Mouse (Mus musculus) olfactory bulb, adult 2 months (tissue): ENCODE results near the gene Cacna1c. TPM values are rescaled to one million over a fixed set of nuclear protein-coding genes. Genes with fewer than 3 reads are reported as not detected.

ENCODE experiments used
- H3K27ac ChIP-seq: fragments of 200-500 bp; 2 replicates; pipeline ENCODE4 v1.5.1; 2012; ENCODE audit warnings: low read depth, low read length; ENCODE audit not compliant: insufficient read depth
- H3K4me1 ChIP-seq: fragments of 200-500 bp; 2 replicates; pipeline ENCODE4 v1.6.1; 2012; ENCODE audit warnings: low read length; ENCODE audit not compliant: control insufficient read depth, insufficient read depth
- H3K4me3 ChIP-seq: fragments of 200-500 bp; 2 replicates; pipeline ENCODE4 v1.5.1; 2012; ENCODE audit warnings: mild to moderate bottlenecking, low read depth, low read length, moderate library complexity; ENCODE audit not compliant: insufficient read depth
- CTCF ChIP-seq: fragments of 200-500 bp; IDR thresholded peaks from 2 replicates; pipeline ENCODE4 v1.5.1; 2012; ENCODE audit warnings: low read depth, mild to moderate bottlenecking, low read length, moderate library complexity; ENCODE audit not compliant: insufficient read depth
- POLR2A ChIP-seq: fragments of 200-500 bp; IDR thresholded peaks from 2 replicates; pipeline ENCODE4 v1.6.1; 2012; ENCODE audit warnings: mild to moderate bottlenecking, low read depth, low read length, moderate library complexity; ENCODE audit not compliant: insufficient read depth
- WGBS: fragments of 180-500 bp; shearing (Covaris S2); methylation state at CpG from one replicate; pipeline ENCODE4 v1.1.7; 2018; 5-methylcytosine and 5-hydroxymethylcytosine counted together
- polyA plus RNA-seq: library from polyadenylated mRNA; stranded (reverse); fragments of >200 nt; gene quantifications from 2 replicates; pipeline ENCODE4 v1.2.4, GENCODE M21; 2012; ENCODE audit warnings: low replicate concordance; ENCODE audit not compliant: missing spikeins, insufficient read depth, insufficient read length

Cacna1c gene
- polyA plus RNA-seq, 1 experiment = 35.8 TPM

DNA sequence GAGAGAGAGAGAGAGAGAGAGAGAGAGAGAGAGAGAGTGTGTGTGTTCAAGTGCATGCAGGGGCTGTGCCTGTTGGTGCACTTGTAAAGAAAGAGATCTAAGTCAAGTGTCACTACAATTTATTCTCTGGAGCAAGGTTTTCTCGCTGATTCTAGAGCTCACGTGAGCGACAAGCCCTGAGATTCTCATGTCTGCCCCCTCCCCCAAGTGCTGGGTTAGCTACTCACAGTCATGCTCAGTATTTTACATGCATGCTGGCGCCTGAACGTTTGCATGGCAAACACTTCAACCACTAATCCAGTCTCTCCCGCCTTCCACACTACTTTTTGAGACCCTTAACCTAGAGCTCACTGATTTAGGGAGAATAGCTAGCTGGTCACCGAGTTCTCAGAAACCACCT lies 99.7 kb downstream of the Cacna1c start:
- Histone ChIP-seq H3K4me1 (peaks cover 31% of the 10 kb centered on the region), H3K27ac (no peak overlapping the region), H3K4me3 (no peak overlapping the region)
- 54% methylated on average over 7 of the region's 7 CpGs for WGBS
- TF ChIP-seq POLR2A = no peak
- no peak for TF ChIP-seq CTCF

DNA sequence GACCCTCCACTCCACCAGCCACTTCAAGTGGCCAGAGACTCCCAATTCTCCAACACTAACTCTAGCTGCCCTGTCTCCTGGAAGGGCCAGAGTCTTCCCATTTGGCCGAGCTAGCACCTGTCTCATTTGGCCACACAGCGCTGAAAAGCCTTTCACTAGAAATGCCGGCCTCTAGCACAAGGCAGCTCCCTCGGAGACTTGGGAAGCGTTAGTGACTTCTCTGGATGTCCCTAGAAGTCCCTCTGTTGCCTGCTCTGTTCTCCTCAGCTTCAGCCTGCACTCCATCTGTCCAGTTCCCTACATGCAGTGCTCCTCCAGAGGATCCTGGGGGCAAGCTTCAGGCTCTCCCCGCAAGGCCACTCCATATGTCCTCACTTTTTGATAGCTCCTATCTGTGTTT lies 101.1 kb downstream of the Cacna1c start:
- no peak overlapping the region for H3K4me3 ChIP-seq
- peaks cover 31% of the 10 kb centered on the region for H3K4me1 ChIP-seq
- H3K27ac ChIP-seq = no peak overlapping the region
- TF ChIP-seq CTCF (no peak), POLR2A (no peak)
- WGBS = 76% methylated on average over 6 of the region's 6 CpGs

DNA sequence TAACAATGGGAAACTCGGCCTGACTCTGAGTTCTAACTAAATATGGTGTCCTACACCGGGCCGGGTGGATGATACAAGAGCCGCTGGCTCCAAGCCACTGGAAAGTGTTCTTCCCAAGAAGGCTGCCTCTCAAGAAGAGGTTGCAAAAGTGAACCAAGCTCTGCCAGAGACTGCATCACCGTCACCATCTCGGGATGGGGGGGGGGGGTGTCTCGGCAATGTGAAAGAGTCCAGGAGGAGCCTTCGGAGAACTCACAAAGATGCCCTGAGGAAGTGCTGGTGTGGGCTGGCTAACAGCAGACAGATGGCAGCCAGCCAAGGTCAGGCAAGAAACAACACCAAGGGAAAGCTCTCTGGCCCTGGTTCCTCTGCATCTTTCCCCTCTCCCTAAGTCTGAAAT lies 107.0 kb downstream of the Cacna1c start:
- Histone ChIP-seq H3K27ac (no peak overlapping the region), H3K4me1 (peaks cover 40% of the 10 kb centered on the region), H3K4me3 (no peak overlapping the region)
- WGBS = 27% methylated on average over 8 of the region's 8 CpGs
- TF ChIP-seq POLR2A (no peak), CTCF (no peak)

GRCm38 (mm10) chr6:119088381-119088780 lies 107.8 kb downstream of the Cacna1c start:
- peak overlapping the region; percentile 45 for H3K27ac ChIP-seq
- H3K4me1 ChIP-seq = peaks cover 41% of the 10 kb centered on the region
- TF ChIP-seq CTCF (no peak), POLR2A (no peak)
- 56% methylated on average over 8 of the region's 8 CpGs for WGBS
- H3K4me3 ChIP-seq = no peak overlapping the region

DNA sequence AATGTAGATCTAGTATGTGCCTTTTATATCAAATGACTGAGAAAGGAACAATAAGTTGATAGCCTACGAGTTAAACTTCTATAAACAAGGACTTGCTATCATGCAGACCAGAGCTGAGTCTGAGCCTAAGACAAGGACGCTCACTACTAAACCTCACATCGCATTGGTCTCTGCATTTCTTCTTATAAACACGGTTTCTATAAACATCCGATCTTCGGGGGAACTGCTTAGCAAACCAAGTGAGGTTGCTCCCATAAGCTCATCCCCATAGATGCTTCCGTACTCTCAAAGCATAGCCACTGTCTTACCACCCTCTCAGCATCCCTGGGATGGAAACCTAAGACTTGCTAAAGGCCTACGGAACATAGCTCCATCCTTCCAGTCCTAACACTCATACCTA lies 108.3 kb downstream of the Cacna1c start:
- peak overlapping the region; percentile 45 for H3K27ac ChIP-seq
- peaks cover 43% of the 10 kb centered on the region for H3K4me1 ChIP-seq
- WGBS = 59% methylated on average over 8 of the region's 8 CpGs
- TF ChIP-seq POLR2A = no peak
- TF ChIP-seq CTCF = no peak
- no peak overlapping the region for H3K4me3 ChIP-seq

DNA sequence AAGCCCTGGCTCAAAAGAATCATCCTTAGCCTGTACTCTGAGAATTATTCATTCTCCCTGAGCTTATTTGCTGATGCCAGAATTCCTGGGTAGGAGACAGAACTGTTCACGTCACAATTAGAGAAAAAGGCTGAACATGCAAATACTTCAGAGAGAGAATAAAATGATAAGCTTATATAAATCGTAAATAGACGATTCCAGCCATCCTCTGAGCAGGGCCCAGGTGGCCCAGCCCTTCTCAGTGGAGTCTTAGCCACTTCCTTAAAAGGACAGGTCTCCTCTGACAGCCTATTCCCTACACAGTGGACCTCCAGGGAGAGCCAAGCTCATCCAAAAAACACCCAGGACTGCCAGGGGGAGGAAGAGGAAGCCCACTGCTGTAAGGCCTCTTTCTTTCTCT lies 110.4 kb downstream of the Cacna1c start:
- 43% methylated on average over 3 of the region's 3 CpGs for WGBS
- Histone ChIP-seq H3K4me1 (peaks cover 43% of the 10 kb centered on the region), H3K4me3 (no peak overlapping the region), H3K27ac (no peak overlapping the region)
- TF ChIP-seq POLR2A (no peak), CTCF (no peak)

DNA sequence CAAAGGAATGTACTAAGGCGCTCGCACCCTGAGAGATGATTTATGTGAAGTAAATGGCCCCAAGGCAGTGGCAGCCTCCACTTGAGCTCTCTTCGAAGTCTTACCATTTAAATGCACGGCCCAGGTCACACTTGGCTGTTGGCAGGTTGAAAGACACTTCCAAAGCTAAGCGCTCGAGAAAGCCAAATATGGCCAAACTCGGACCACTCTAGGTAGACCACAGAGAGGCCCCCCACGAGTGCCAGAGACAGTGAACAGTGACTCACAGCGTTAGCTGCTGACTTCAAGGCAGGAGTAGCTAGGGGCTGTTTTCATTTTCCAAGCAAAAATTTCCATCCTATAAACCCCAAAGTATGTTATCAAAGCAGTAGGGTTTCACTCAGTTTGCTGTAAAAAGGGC lies 111.7 kb downstream of the Cacna1c start:
- 59% methylated on average over 9 of the region's 9 CpGs for WGBS
- H3K4me3 ChIP-seq = no peak overlapping the region
- H3K27ac ChIP-seq = no peak overlapping the region
- TF ChIP-seq CTCF (no peak), POLR2A (no peak)
- H3K4me1 ChIP-seq = peaks cover 40% of the 10 kb centered on the region

- Histone ChIP-seq H3K4me1 (peaks cover 39% of the 10 kb centered on the region), H3K4me3 (no peak overlapping the region), H3K27ac (no peak overlapping the region)
- 63% methylated on average over 7 of the region's 7 CpGs for WGBS
- no peak for TF ChIP-seq CTCF
- no peak for TF ChIP-seq POLR2A
Measured at GRCm38 (mm10) chr6:119083559-119083958, 112.7 kb downstream of the Cacna1c start.

- Histone ChIP-seq H3K4me3 (no peak overlapping the region), H3K4me1 (peaks cover 38% of the 10 kb centered on the region), H3K27ac (peak overlapping the region; percentile 42; the same call in 1 of the 2 replicates)
- TF ChIP-seq POLR2A = no peak
- no peak for TF ChIP-seq CTCF
- 49% methylated on average over 8 of the region's 8 CpGs for WGBS
Measured at GRCm38 (mm10) chr6:119082662-119083061, 113.6 kb downstream of the Cacna1c start.

GRCm38 (mm10) chr6:119081650-119082049 lies 114.6 kb downstream of the Cacna1c start:
- Histone ChIP-seq H3K4me1 (peaks cover 40% of the 10 kb centered on the region), H3K27ac (no peak overlapping the region), H3K4me3 (no peak overlapping the region)
- 86% methylated on average over 12 of the region's 12 CpGs for WGBS
- TF ChIP-seq POLR2A (no peak), CTCF (no peak)
